Mouse (Mus musculus) limb, embryonic 13.5 days (tissue): ENCODE measurements at regions not wholly inside any gene's neighbourhood (a gene's known extent, or its start where the extent isn't known, plus 50 kb on each side); places are given as distances from the start of the nearest gene placed in this dataset.

Source experiments
- ATAC-seq: fragments of 200-750 bp; cut with Nextera tagmentation; 2 replicates; pipeline ENCODE4 v1.8.0; 2017; ENCODE audit warnings: low read depth, moderate number of reproducible peaks, moderate TSS enrichment; ENCODE audit not compliant: low FRiP score
- H3K27ac ChIP-seq: fragments of 300-500 bp; sonication (generic); 2 replicates; pipeline ENCODE4 v1.5.1; 2015; ENCODE audit warnings: inconsistent platforms, mild to moderate bottlenecking, moderate library complexity
- H3K27me3 ChIP-seq: fragments of 300-500 bp; sonication (generic); 2 replicates; pipeline ENCODE4 v1.6.1; 2015; ENCODE audit warnings: mild to moderate bottlenecking, inconsistent platforms
- H3K36me3 ChIP-seq: fragments of 300-500 bp; sonication (generic); 2 replicates; pipeline ENCODE4 v1.6.1; 2015; ENCODE audit warnings: inconsistent platforms, mild to moderate bottlenecking, moderate library complexity
- H3K4me1 ChIP-seq: fragments of 300-500 bp; sonication (generic); 2 replicates; pipeline ENCODE4 v1.6.1; 2015; ENCODE audit warnings: inconsistent platforms
- H3K4me2 ChIP-seq: fragments of 300-500 bp; sonication (generic); replicated peaks from 2 replicates; pipeline ENCODE4 v1.6.1; 2015; ENCODE audit warnings: inconsistent platforms, mild to moderate bottlenecking, moderate library complexity
- H3K4me3 ChIP-seq: fragments of 300-500 bp; sonication (generic); 2 replicates; pipeline ENCODE4 v1.5.1; 2015; ENCODE audit warnings: moderate library complexity, mild to moderate bottlenecking, inconsistent platforms
- H3K9ac ChIP-seq: fragments of 300-500 bp; sonication (generic); 2 replicates; pipeline ENCODE4 v1.6.1; 2015; ENCODE audit warnings: mild to moderate bottlenecking, inconsistent platforms
- H3K9me3 ChIP-seq: fragments of 300-500 bp; sonication (generic); 2 replicates; pipeline ENCODE4 v1.6.1; 2016; ENCODE audit warnings: inconsistent platforms
- WGBS: fragments of 180-500 bp; shearing (Covaris S2); methylation state at CpG from one replicate; pipeline ENCODE4 v1.1.7; 2015; 5-methylcytosine and 5-hydroxymethylcytosine counted together

DNA sequence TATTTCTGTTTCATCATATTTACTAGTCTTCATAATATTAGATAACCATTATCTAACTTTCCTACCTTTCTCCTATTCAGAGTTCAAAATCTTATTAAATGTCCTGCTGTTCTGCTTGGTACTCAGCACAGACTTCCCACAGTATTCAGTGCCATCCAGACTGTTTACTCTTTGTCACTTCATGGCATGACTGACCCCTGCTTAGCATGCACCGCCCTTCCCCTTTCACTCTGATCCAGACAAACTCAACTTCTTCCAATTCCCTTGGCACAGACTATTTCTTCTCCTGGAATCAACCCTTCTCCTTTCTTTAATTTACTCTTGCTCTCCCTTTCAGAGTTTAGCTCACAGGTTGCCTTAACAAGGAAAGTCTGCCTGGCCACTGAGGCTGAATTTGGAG is 458.8 kb downstream of the Ppargc1a start:
- 92% methylated on average over 1 of the region's 1 CpGs for WGBS

GRCm38 (mm10) chr5:51108181-51108580 is 459.3 kb downstream of the Ppargc1a start:
- no peaks in the 10 kb centered on the region for H3K4me1 ChIP-seq
- no peak overlapping the region for H3K4me2 ChIP-seq
- H3K36me3 ChIP-seq, result no peaks in the 10 kb centered on the region
- no peak overlapping the region for H3K9ac ChIP-seq
- no peak for ATAC-seq
- no peaks in the 10 kb centered on the region for H3K27me3 ChIP-seq
- no peak overlapping the region for H3K4me3 ChIP-seq
- 89% methylated on average over 1 of the region's 1 CpGs for WGBS
- H3K9me3 ChIP-seq, result no peaks in the 10 kb centered on the region
- H3K27ac ChIP-seq, result no peak overlapping the region

More for the DNA sequence above, 458.8 kb downstream of the Ppargc1a start:
- Histone ChIP-seq H3K36me3 (no peaks in the 10 kb centered on the region), H3K4me3 (no peak overlapping the region), H3K27ac (no peak overlapping the region), H3K4me1 (no peaks in the 10 kb centered on the region), H3K27me3 (no peaks in the 10 kb centered on the region), H3K9ac (no peak overlapping the region), H3K4me2 (no peak overlapping the region), H3K9me3 (no peaks in the 10 kb centered on the region)
- ATAC-seq, result no peak

- Histone ChIP-seq H3K9ac (no peak overlapping the region), H3K36me3 (no peaks in the 10 kb centered on the region), H3K4me2 (no peak overlapping the region), H3K27me3 (no peaks in the 10 kb centered on the region), H3K9me3 (no peaks in the 10 kb centered on the region), H3K4me1 (no peaks in the 10 kb centered on the region), H3K4me3 (no peak overlapping the region), H3K27ac (no peak overlapping the region)
- 75% methylated on average over 3 of the region's 3 CpGs for WGBS
- no peak for ATAC-seq
These were observed 467.6 kb downstream of the Ppargc1a start for GRCm38 (mm10) chr5:51099902-51100301.

- WGBS, result 78% methylated on average over 8 of the region's 8 CpGs
- Histone ChIP-seq H3K4me3 (no peak overlapping the region), H3K9ac (no peak overlapping the region), H3K4me1 (no peaks in the 10 kb centered on the region), H3K27me3 (no peaks in the 10 kb centered on the region), H3K36me3 (no peaks in the 10 kb centered on the region), H3K9me3 (no peaks in the 10 kb centered on the region), H3K4me2 (no peak overlapping the region), H3K27ac (no peak overlapping the region)
- no peak for ATAC-seq
These were observed 494.7 kb downstream of the Ppargc1a start for GRCm38 (mm10) chr5:51072674-51073468.

DNA sequence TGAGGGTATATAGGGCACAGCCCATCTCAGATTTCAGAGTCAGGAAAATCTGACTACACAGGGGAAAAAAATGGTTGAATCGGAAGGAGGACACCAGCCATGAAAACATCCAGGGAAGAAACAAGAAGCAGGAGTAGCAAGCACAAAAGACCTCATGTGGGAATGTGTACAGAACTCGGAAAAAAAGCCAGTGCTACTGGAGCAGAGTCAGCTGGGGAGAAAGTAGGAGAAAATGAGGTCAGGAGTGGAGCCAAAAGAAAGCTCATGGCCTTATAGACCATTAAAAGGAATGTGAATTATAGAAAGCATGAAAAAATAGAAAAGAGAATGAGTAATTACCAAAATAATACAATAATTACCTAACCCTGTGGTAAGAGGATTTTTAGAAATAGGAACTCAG is 495.4 kb downstream of the Ppargc1a start:
- no peak for ATAC-seq
- no peaks in the 10 kb centered on the region for H3K9me3 ChIP-seq
- H3K4me3 ChIP-seq, result no peak overlapping the region
- no peaks in the 10 kb centered on the region for H3K27me3 ChIP-seq
- H3K27ac ChIP-seq, result no peak overlapping the region
- no peaks in the 10 kb centered on the region for H3K4me1 ChIP-seq
- H3K36me3 ChIP-seq, result no peaks in the 10 kb centered on the region
- H3K4me2 ChIP-seq, result no peak overlapping the region
- H3K9ac ChIP-seq, result no peak overlapping the region
- 78% methylated on average over 2 of the region's 2 CpGs for WGBS

DNA sequence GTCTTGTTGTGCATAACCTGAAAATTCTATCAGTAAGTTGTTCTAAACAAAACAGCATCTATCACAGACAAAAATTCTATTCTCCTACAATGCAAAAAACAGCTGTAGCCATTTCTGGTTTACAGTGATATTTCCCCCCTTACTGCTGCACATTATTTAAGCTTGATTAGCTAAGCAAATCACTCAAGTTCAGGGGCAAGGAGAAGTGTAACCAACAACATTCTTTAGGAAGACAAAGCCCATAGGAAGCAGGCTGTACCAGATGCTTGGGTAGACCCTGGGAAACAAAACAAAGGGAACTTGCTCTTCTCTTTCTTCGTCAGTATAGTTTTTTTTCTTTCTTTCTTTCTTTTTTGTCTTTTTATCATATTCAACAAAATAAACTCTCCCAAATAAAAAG is 497.9 kb downstream of the Ppargc1a start:
- Histone ChIP-seq H3K27me3 (no peaks in the 10 kb centered on the region), H3K36me3 (no peaks in the 10 kb centered on the region), H3K4me2 (no peak overlapping the region), H3K9ac (no peak overlapping the region), H3K27ac (no peak overlapping the region), H3K4me1 (no peaks in the 10 kb centered on the region), H3K4me3 (no peak overlapping the region), H3K9me3 (no peaks in the 10 kb centered on the region)
- ATAC-seq, result no peak
- WGBS, result 79% methylated on average over 1 of the region's 1 CpGs

DNA sequence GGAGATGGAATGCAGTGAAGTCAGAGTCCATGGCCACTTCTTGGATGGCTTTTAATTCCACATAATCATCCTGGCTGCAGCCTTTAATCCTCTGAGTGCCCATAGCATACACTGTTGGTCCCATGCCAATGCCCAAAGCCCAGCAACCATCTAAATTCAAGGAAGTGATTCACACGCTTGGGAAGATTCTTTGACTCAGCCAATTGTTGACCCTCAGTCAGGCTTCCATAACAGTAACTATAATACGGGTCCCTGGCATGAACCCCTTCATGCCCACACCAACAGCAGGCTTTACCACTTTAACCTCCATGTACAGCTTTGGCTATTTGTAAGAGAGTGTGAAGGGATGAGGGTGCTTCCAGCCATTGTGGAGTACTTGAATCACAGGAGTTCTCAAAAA is 521.7 kb downstream of the Ppargc1a start:
- WGBS, result 89% methylated on average over 2 of the region's 2 CpGs
- no peaks in the 10 kb centered on the region for H3K9me3 ChIP-seq
- no peaks in the 10 kb centered on the region for H3K27me3 ChIP-seq
- no peaks in the 10 kb centered on the region for H3K4me1 ChIP-seq
- no peak overlapping the region for H3K9ac ChIP-seq
- no peaks in the 10 kb centered on the region for H3K36me3 ChIP-seq
- H3K4me2 ChIP-seq, result no peak overlapping the region
- H3K4me3 ChIP-seq, result no peak overlapping the region
- no peak for ATAC-seq
- H3K27ac ChIP-seq, result no peak overlapping the region

DNA sequence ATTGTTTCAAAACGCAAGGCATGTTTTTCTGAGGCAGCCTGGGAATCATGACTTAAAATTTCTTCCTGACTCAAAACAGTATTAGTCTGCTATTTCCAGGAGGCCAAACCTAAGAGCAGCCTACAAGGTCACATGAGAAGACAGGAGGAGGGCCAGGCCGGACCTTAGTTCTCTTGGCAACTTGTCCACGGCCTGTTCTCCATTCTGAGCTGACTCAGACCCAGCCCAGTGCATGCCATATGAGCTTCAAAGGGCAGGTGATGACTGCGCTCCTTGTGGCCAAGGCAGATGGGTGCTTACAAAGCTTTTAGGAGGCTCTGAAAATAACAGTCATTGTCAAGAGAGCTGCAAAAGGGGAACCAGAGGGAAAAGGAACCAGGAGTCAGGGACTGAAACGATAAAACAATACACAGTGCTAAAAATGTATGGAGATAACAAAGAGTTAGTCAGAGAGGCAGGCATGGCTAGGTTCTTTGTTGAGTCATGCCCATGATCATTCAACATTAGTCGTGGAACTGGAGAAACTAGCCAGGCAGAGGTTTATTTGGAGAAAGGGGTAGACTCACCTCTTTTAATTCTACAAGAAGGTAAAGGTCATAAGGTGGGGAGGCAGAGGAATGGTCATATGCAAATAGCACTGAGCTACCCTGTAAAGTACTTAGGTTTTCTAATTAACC is 525.8 kb downstream of the Ppargc1a start:
- Histone ChIP-seq H3K27ac (no peak overlapping the region), H3K4me2 (no peak overlapping the region), H3K4me1 (no peaks in the 10 kb centered on the region), H3K4me3 (no peak overlapping the region), H3K9me3 (no peaks in the 10 kb centered on the region), H3K36me3 (no peaks in the 10 kb centered on the region), H3K27me3 (no peaks in the 10 kb centered on the region), H3K9ac (no peak overlapping the region)
- WGBS, result 86% methylated on average over 6 of the region's 6 CpGs
- no peak for ATAC-seq

GRCm38 (mm10) chr5:51040926-51041325 is 526.6 kb downstream of the Ppargc1a start:
- H3K9ac ChIP-seq, result no peak overlapping the region
- no peak overlapping the region for H3K4me3 ChIP-seq
- no peaks in the 10 kb centered on the region for H3K9me3 ChIP-seq
- H3K4me2 ChIP-seq, result no peak overlapping the region
- H3K27me3 ChIP-seq, result no peaks in the 10 kb centered on the region
- H3K36me3 ChIP-seq, result no peaks in the 10 kb centered on the region
- no peak for ATAC-seq
- no peaks in the 10 kb centered on the region for H3K4me1 ChIP-seq
- no peak overlapping the region for H3K27ac ChIP-seq
- whole genome bisulfite sequencing, result 69% methylated on average over 6 of the region's 6 CpGs

- H3K36me3 ChIP-seq, result no peaks in the 10 kb centered on the region
- no peak overlapping the region for H3K4me3 ChIP-seq
- WGBS, result 54% methylated on average over 6 of the region's 6 CpGs
- H3K27me3 ChIP-seq, result no peaks in the 10 kb centered on the region
- no peak overlapping the region for H3K27ac ChIP-seq
- H3K4me2 ChIP-seq, result no peak overlapping the region
- H3K9me3 ChIP-seq, result no peaks in the 10 kb centered on the region
- H3K4me1 ChIP-seq, result no peaks in the 10 kb centered on the region
- ATAC-seq, result peak; percentile 67; the same call in 1 of the 2 replicates
- H3K9ac ChIP-seq, result no peak overlapping the region
These were observed 527.1 kb downstream of the Ppargc1a start for GRCm38 (mm10) chr5:51040463-51040862.

DNA sequence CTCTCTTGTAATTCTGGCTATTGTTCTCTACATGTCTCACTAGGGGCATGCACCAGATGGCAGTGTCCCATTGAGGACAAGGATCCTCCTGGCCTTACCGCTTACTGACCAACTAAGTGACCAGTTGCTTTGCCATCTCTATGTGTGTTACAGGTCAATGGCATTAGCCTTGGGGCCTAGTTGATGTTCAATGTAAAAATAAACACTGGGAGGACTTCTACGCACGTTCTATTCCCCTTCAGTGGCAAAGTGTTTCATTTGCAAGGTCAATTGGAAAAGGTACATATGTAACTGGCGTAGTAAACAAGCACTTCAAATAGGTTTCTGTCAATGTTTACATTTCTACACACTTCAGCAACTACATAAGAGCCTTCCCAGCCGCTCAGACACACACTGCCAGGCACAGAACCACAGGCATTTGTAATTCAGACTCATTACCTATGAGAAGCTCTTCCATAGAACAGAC is 527.8 kb downstream of the Ppargc1a start:
- Histone ChIP-seq H3K27ac (no peak overlapping the region), H3K4me1 (no peaks in the 10 kb centered on the region), H3K4me3 (no peak overlapping the region), H3K9ac (no peak overlapping the region), H3K27me3 (no peaks in the 10 kb centered on the region), H3K4me2 (no peak overlapping the region), H3K9me3 (no peaks in the 10 kb centered on the region), H3K36me3 (no peaks in the 10 kb centered on the region)
- ATAC-seq, result no peak
- WGBS, result 74% methylated on average over 5 of the region's 5 CpGs

GRCm38 (mm10) chr5:51036450-51036990 is 531.0 kb downstream of the Ppargc1a start:
- WGBS, result 57% methylated on average over 2 of the region's 2 CpGs
- H3K27ac ChIP-seq, result no peak overlapping the region
- no peak overlapping the region for H3K4me3 ChIP-seq
- no peak for ATAC-seq
- H3K9me3 ChIP-seq, result no peaks in the 10 kb centered on the region
- no peaks in the 10 kb centered on the region for H3K36me3 ChIP-seq
- H3K4me2 ChIP-seq, result no peak overlapping the region
- no peaks in the 10 kb centered on the region for H3K27me3 ChIP-seq
- H3K4me1 ChIP-seq, result no peaks in the 10 kb centered on the region
- H3K9ac ChIP-seq, result no peak overlapping the region
